Mouse (Mus musculus): ENCODE data around the gene Tmem51. TPM values are rescaled to one million over a fixed set of nuclear protein-coding genes. Genes with fewer than 3 reads are reported as not detected.

Gene Tmem51
- total and polyA plus RNA-seq, 2 experiments from 2014 or later, result 7.5 to 7.8 TPM

GRCm38 (mm10) chr4:142083193-142083592 is 911 bp downstream of the Tmem51 start:
- DNase-seq (ENCODE audit: low spot score) (no peak), ATAC-seq (no peak)
- H3K36me3 ChIP-seq (ENCODE audit: insufficient read depth, low read length), result no peaks in the 10 kb centered on the region
- peak overlapping the region; percentile 80 for H3K4me2 ChIP-seq (ENCODE audit: low read depth, low read length)
- WGBS, result 62% methylated on average over 6 of the region's 6 CpGs
- H3K27ac ChIP-seq, result no peak overlapping the region
- peaks cover 20% of the 10 kb centered on the region; the same call in 1 of the 2 replicates for H3K4me1 ChIP-seq (ENCODE audit: insufficient read depth, low read length)
- no peak for TF ChIP-seq CTCF (IDR thresholded peaks at IDR 0.05; ENCODE audit: low read depth)
- 0 out of 2 replicates have a peak, but pooled peaks cover 7% of the 10 kb centered on the region for H3K27me3 ChIP-seq (ENCODE audit: insufficient read depth, low read length)
- H3K9me3 ChIP-seq (ENCODE audit: low read length), result no peaks in the 10 kb centered on the region
- peak overlapping the region; percentile 44 for H3K4me3 ChIP-seq (ENCODE audit: low read length)
- H3K9ac ChIP-seq (replicated peaks; ENCODE audit: low read length), result no peak overlapping the region

- Histone ChIP-seq H3K4me1 (ENCODE audit: insufficient read depth, low read length) (peaks cover 23% of the 10 kb centered on the region; the same call in 1 of the 2 replicates), H3K4me2 (ENCODE audit: low read depth, low read length) (peak overlapping the region; percentile 80; the same call in 1 of the 2 replicates), H3K4me3 (ENCODE audit: low read length) (no peak overlapping the region), H3K36me3 (ENCODE audit: insufficient read depth, low read length) (no peaks in the 10 kb centered on the region), H3K9ac (replicated peaks; ENCODE audit: low read length) (no peak overlapping the region), H3K27ac (no peak overlapping the region), H3K9me3 (ENCODE audit: low read length) (no peaks in the 10 kb centered on the region), H3K27me3 (ENCODE audit: insufficient read depth, low read length) (0 out of 2 replicates have a peak, but pooled peaks cover 7% of the 10 kb centered on the region)
- no peak for ATAC-seq
- 78% methylated on average over 4 of the region's 4 CpGs for WGBS
- no peak for DNase-seq (ENCODE audit: low spot score)
- no peak for TF ChIP-seq CTCF (IDR thresholded peaks at IDR 0.05; ENCODE audit: low read depth)
These were observed 1.4 kb downstream of the Tmem51 start for GRCm38 (mm10) chr4:142082703-142083102.

GRCm38 (mm10) chr4:142081631-142082283 is 2.3 kb downstream of the Tmem51 start:
- 0 out of 2 replicates have a peak overlapping the region, but pooled peaks have one; percentile 23 for H3K4me2 ChIP-seq (ENCODE audit: low read depth, low read length)
- H3K9me3 ChIP-seq (ENCODE audit: low read length), result no peaks in the 10 kb centered on the region
- TF ChIP-seq CTCF (IDR thresholded peaks at IDR 0.05; ENCODE audit: low read depth), result no peak
- WGBS, result 51% methylated on average over 13 of the region's 13 CpGs
- H3K4me3 ChIP-seq (ENCODE audit: low read length), result no peak overlapping the region
- no peak for DNase-seq (ENCODE audit: low spot score)
- 0 out of 2 replicates have a peak, but pooled peaks cover 7% of the 10 kb centered on the region for H3K27me3 ChIP-seq (ENCODE audit: insufficient read depth, low read length)
- H3K9ac ChIP-seq (replicated peaks; ENCODE audit: low read length), result no peak overlapping the region
- H3K27ac ChIP-seq, result peak overlapping the region; percentile 60; the same call in 1 of the 2 replicates
- H3K4me1 ChIP-seq (ENCODE audit: insufficient read depth, low read length), result peaks cover 26% of the 10 kb centered on the region; the same call in 1 of the 2 replicates
- no peak for ATAC-seq
- H3K36me3 ChIP-seq (ENCODE audit: insufficient read depth, low read length), result no peaks in the 10 kb centered on the region

- ATAC-seq (peak; percentile 70), DNase-seq (ENCODE audit: low spot score) (peak; percentile 83)
- TF ChIP-seq CTCF (IDR thresholded peaks at IDR 0.05; ENCODE audit: low read depth), result no peak
- Histone ChIP-seq H3K27me3 (ENCODE audit: insufficient read depth, low read length) (0 out of 2 replicates have a peak, but pooled peaks cover 7% of the 10 kb centered on the region), H3K9ac (replicated peaks; ENCODE audit: low read length) (no peak overlapping the region), H3K9me3 (ENCODE audit: low read length) (no peaks in the 10 kb centered on the region), H3K27ac (peak overlapping the region; percentile 60; the same call in 1 of the 2 replicates), H3K4me3 (ENCODE audit: low read length) (no peak overlapping the region), H3K36me3 (ENCODE audit: insufficient read depth, low read length) (no peaks in the 10 kb centered on the region), H3K4me1 (ENCODE audit: insufficient read depth, low read length) (peaks cover 26% of the 10 kb centered on the region; the same call in 1 of the 2 replicates), H3K4me2 (ENCODE audit: low read depth, low read length) (peak overlapping the region; percentile 23; the same call in 1 of the 2 replicates)
- 36% methylated on average over 18 of the region's 18 CpGs for whole genome bisulfite sequencing
These were observed 3.0 kb downstream of the Tmem51 start for GRCm38 (mm10) chr4:142080901-142081630.

- Histone ChIP-seq H3K27me3 (ENCODE audit: insufficient read depth, low read length) (0 out of 2 replicates have a peak, but pooled peaks cover 4% of the 10 kb centered on the region), H3K4me1 (ENCODE audit: insufficient read depth, low read length) (peaks cover 26% of the 10 kb centered on the region; the same call in 1 of the 2 replicates), H3K4me2 (ENCODE audit: low read depth, low read length) (no peak overlapping the region), H3K27ac (peak overlapping the region; percentile 60; the same call in 1 of the 2 replicates), H3K4me3 (ENCODE audit: low read length) (no peak overlapping the region), H3K36me3 (ENCODE audit: insufficient read depth, low read length) (no peaks in the 10 kb centered on the region), H3K9ac (replicated peaks; ENCODE audit: low read length) (no peak overlapping the region), H3K9me3 (ENCODE audit: low read length) (no peaks in the 10 kb centered on the region)
- DNase-seq (ENCODE audit: low spot score) (no peak), ATAC-seq (no peak)
- 74% methylated on average over 4 of the region's 4 CpGs for WGBS
- TF ChIP-seq CTCF (IDR thresholded peaks at IDR 0.05; ENCODE audit: low read depth), result no peak
These were observed 3.7 kb downstream of the Tmem51 start for GRCm38 (mm10) chr4:142080487-142080767.

GRCm38 (mm10) chr4:142079629-142080486 is 4.2 kb downstream of the Tmem51 start:
- Histone ChIP-seq H3K27me3 (ENCODE audit: insufficient read depth, low read length) (no peaks in the 10 kb centered on the region), H3K4me3 (ENCODE audit: low read length) (no peak overlapping the region), H3K4me1 (ENCODE audit: insufficient read depth, low read length) (peaks cover 26% of the 10 kb centered on the region; the same call in 1 of the 2 replicates), H3K36me3 (ENCODE audit: insufficient read depth, low read length) (no peaks in the 10 kb centered on the region), H3K9me3 (ENCODE audit: low read length) (no peaks in the 10 kb centered on the region), H3K4me2 (ENCODE audit: low read depth, low read length) (no peak overlapping the region), H3K27ac (peak overlapping the region; percentile 60; the same call in 1 of the 2 replicates), H3K9ac (replicated peaks; ENCODE audit: low read length) (no peak overlapping the region)
- 79% methylated on average over 14 of the region's 14 CpGs for WGBS
- ATAC-seq (no peak), DNase-seq (ENCODE audit: low spot score) (no peak)
- no peak for TF ChIP-seq CTCF (IDR thresholded peaks at IDR 0.05; ENCODE audit: low read depth)

Data from hindbrain, postnatal 0 days (tissue).